Mouse (Mus musculus) skeletal muscle tissue, adult 2 months (tissue): ENCODE results near the gene Ddhd1.

Source experiments
- DNase-seq: peaks from one replicate; pipeline ENCODE4 v3.0.0-alpha.2; 2012; ENCODE audit warnings: low read depth, low spot score

Ddhd1 gene

DNA sequence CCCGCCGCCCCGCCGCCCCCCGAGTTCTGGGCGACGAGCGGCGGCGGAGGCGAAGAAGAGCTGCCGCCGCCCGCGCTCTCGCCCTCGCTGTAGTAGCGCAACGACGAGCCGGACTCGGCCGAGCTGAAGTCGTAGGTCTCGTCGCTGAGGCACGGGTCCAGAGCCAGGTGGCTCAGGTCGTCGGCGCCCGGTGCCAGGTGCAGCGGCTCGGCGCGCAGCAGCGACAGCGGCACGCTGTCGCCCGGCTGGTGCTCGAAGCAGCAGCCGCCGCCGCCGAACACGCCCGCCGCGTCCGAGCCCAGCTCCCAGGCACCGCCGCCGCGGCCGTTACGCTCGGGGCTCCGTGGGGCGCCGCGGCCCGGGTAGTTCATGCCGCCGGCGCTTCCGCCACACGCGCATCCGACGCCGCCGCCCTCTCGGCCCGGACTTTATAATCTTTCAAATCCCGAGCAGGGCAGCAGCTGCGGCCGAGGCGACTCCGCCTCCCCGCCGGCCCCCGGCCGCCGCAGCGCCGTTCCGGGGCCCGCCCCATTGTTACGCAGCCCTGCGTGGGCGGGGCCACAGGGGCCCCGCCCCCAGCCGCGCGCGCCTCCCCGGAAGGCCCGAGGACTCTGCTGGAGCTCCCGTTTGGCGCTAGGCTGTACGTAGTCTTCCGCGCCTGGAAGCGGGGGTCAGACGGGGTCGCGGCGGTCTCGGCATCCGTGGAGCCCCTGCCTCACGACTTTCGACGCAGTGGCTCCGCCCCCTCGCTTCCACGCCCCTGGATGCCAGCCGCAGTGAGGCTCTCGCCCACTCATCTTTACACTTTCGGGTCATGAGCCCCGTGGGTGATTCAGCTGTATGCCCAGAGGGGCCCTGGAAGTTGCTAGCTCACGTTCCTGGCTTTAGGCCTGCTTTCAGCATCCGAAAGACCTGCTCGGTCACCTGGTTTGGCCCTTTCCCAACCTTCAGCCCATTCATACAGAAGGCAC, at the start of gene Ddhd1:
Ddhd1 (minus strand) TSS at position 503 of the 971 bp plus-strand sequence.
- DNase-seq: peak; percentile 78

DNA sequence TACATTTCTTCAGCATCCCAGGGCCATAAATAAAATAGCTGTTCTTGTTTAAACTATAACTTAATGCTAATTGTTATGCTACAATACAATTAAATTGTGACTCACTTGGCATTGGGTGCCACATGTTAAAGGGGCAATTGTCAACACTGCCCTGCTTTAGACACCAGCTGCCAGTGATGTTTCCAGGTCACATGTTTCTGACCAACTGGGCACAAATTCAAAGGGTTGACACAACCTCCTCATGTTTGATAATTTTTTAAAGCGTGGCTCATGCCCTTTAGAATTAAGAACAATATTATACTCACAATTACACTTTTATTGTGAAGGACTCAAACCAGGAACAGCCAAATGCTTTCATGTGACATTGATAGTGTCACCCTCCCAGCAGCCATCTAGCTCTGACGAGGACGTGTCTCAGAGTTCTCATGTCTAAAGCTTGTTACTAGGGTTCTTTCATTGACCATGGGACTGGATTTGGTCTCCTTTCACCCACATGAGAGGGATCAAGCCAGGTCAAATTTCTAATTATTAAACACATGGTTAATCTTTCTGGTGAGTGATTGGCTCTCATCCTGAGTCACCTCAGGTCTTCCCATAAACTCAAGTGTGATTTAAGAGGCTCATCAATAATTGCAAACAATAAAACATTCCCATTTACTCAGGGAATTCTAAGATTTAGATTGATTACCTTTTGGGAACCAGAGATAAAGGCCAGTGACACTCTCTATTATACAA, 49.4 kb upstream of the Ddhd1 start:
- DNase-seq: no peak

DNA sequence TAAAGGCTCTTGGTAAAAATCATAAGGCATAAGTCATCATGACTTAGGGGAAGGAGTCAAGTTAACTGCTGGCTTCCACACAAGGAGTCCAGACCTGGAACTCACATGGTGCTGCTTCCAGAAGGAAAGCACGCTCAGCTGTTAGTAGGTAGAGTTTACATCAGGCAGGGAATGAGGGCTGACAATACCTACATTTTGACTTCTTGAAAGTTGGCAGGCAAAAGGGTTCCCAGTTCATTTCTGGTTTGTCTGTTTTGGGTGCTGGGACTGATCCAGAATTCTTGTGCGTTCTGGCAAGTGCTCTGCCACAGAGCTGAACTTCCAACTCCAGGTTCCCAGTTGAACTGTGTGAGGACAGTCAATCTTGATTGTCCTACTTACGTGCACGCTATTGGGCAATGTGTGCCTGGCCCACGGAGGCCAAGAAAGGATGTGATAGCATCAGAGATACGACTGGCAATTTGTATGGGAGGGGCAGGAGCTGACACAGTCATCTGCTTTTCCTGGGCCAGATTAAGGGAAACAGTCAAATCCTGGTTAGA, 42.2 kb upstream of the Ddhd1 start:
- DNase-seq: peak; percentile 7

DNA sequence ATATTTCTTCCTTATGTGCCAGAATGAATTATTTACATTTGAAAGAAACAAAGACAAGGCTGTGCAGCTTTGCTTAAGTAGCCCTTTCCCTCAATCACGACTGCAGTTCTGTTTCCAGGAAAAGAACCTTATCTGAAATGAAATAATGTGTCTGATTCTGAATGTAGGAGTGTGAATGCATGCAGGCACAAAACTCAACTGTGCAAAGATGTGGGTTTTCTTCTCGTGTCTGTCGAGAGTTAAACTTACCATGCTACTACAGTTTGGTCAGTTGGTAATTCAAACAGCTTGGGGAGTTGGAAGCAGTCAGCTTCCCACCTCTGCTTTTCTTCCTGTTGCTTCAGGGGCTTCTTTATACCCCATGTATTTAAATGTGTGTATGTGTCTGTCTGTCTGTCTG, 40.9 kb upstream of the Ddhd1 start:
- DNase-seq: no peak

DNA sequence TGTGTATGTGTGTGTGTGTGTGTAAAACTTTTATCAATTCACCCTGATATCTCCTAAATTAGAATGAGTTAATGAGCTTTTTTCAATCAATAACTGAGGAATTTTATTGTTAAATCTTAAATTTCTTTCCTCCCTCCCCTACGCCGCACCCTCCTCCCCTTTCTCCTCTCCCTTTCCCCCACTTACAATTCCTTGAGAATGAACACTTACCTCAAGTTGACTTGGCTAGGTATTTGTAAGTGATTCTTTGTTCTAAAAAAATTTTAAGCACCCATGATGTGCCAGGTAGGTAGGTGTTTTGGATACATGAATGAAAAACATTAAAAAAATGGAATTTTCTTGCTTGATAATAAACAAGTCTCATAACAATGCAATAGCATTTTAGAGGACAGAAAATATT, 38.2 kb upstream of the Ddhd1 start:
- no peak for DNase-seq

DNA sequence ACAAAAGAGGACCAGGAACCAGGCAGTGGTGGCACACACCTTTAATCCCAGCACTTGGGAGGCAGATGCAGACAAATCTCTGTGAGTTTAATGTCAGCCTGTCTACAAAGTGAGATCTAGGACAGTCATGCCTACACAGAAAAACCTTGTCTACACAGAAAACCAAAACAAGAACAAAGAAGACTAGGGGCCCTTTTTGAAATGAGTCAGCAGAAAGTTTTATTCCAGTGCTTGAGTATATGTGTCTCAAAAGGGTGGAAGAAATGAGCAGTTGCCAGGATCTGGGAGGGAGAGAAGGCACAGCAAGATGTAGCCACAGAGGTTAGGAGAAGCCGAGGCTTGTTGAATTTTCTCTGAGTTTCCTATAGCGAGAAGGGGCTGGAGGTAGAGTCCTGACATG, 35.9 kb upstream of the Ddhd1 start:
- no peak for DNase-seq

DNA sequence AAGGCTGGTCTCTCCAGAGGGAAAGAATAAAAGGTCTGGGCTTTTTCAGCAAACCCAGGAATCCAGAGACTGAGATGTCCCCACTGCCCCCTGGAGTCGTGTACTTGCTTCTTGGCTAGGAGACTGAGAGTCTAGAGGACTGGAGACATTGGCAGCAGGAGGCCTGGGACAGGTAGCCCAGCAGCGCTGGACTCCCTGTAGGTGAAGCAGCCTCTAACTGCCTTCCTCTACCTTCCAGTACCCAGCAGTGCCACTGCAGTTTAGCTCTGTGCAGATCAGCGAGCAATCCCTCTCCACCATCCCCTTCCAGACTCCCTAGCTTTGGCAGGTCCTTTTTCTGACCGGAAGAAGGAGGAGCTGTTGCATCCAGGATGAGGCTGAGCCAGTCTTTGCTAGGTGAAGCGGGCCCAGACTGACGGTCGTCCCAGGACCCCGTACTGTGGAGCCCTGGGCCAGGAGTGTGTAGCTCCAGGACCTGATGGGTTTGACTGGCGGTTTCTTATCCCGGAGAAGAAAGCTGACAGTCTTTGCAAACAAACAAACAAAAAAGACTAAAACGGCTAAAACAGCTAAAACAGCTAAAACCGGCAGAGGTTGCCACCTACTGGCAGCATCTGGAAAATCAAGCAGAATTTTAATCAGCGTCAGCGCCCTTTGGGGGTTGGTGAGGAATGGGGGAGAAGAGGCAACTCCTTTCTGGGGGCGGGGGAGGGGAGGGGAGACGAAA, 32.7 kb upstream of the Ddhd1 start:
- peak; percentile 18 for DNase-seq

DNA sequence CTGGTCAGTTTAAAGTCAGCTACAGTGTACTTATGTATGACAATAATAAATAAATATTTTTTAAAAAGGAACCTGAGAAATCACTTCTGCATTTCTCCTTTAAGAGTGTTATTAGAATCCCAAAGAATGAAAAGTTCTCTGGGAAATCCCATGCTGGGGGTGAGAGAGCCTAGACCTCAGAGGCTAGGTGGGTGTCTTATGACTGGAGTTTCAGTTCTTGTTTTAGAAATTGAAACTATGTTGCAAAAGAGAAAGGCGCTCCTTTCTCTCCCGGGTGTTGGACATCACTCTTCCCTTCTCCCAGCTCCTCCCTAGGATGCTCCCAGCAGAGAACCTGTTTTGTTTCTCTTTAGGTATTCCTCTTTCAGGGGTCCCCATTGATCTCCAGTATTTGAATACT, 27.4 kb upstream of the Ddhd1 start:
- no peak for DNase-seq

DNA sequence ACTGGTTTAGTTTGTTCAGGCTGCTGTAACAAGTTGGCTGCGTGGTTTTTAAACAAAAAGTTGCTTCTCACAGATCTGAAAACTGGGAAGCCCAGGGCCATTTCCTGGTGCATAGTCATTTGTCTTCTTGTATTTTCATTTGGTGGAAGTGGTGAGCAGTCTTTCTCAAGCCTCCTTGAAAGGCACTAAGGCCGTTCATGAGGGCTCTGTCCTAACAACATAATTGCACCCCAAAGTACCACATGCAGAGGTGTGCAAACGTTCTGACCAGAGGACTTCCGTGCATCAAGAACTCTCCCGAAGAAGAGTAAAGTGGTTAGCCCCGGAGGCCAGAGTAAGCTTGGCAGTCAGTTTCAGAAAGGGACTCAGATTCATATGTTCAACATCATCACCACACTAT, 18.8 kb upstream of the Ddhd1 start:
- DNase-seq: no peak

DNA sequence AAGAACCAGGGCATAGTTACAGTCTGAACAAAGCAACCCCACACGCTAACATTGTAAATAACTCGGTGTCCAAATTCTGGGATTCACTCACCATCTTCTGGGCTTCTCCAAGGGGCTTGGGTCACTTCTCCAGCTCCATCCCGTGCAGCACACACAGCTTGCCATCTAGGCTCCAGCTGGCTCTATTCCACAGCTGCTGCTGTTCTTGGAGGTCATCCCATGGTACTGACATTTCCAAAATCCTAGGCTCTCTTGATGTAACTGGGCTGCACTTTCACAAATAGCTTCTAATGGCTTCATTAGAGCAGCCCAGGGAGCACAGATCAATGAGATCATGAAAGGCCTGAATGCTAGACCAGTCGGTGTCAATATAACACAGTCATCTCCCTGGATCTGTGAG, 10.4 kb upstream of the Ddhd1 start:
- DNase-seq: peak; percentile 70

DNA sequence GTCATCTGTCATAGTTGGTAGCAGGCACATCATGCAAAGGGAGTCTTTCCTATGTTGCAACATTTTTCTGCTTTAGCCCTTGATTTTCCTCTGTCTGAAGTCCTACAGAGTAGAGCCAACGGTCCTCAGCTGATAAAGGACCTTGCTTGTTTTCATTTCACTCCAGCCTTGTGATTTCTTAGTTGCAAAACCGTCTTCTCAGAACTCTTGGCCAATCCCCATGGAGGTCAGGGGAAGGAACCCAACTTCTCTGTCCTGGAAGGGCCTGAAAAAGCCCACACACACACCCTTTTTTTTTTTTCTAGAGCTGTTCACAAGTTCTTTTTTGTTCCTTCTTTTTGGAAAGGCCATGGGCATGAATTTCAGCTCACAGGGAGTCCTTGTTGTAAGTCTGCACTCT, 9.3 kb upstream of the Ddhd1 start:
- DNase-seq: peak; percentile 54

DNA sequence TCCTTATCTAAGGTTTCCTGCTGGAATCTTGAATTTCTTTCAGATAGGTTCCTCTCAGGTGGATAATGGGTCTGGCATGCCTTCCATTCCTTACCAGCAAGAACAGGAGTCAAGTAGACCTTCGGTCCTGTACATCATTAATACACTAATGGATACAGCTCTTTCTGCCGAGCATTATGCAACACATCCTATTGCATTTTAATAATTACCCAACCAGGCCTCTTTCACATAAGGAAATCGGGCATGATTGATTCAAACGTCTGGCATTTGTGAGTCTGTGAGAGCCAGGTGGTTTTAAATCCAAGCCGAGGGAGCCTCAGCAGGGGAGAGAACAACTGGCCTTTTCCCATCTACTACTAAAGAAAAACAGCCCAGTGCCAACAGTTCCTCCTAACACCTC, 3.6 kb upstream of the Ddhd1 start:
- no peak for DNase-seq

DNA sequence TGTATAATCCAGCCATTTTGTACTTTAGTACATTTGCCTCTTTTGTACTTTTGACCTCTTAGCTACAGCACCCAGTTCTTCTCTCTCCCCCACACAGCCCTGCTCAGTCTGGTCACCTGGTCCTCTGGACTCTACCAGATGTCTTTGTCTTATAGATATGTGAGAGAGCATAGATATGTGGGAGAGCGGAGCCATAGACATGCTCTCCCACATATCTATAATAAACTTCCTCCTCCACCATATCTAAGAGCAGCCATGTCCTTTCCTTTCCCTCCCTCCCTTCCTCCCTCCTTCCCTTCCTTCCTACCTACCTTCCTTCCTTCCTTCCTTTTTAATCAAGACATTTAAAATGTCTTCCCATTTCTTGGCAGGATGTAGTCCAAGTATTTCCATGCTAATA, 2.4 kb upstream of the Ddhd1 start:
- DNase-seq: no peak

DNA sequence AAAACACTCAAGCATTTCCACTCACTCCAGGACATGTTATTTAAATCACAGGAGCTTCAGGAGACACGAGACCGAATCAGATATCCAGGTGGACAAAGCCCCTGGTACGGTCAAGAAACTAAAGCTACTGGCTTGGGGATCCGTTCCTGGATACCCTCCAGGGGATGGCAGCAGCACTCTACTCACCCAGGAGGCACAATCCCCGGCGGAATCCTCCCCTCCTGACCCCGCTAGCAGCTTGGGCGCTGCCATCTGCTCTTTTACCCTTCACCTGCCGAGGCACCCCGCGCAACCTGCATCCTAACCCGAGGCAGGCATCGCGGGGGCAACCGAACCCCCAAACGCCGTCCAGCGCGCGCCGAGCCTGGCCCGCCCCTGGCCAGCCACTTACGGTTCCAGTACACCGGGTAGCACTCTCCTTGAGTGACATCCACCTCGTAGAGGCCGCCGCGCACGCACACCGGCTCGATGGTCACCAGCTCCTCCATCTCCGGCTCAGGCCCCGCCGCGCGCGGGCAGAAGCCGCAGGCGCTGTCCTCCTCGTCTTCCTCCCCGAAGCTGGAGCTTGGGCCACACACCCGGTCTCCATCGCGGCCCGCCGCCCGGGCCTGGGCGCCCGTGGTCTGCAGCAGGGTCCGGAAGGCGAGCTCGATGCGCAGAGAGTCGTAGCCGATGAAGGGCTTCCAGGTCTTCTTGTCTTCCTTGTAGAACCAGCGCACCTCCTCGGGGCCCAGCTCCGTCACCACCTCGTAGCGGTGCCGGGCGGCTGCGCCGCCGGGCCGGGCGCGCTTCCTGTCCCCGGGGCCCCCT, 907 bp downstream of the Ddhd1 start:
- DNase-seq: peak; percentile 11

DNA sequence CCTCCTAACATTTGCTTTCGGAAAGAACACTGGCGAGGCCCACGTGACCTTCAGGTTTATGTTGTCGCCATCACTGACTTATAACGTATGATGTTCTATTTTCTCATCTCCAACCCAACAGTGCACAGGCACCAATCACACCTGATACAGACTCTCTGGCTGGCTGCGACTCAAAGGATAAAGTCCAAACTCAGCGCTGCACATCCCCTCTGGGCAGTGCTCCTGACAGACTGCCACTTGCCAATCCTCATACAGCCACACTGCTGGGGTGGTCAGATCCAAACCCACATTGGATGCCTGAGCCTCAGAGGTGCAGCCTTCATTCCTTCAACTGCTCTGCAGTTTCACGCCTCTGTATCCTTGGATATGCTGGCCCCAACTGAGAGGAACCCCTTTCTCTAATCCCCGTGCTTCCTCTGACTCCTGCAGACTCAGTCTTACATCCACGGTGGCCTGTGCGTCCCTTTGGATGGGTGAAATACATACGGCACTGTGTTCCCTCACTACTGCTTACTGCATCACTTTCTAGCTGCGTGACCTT, 3.0 kb downstream of the Ddhd1 start:
- DNase-seq: no peak

DNA sequence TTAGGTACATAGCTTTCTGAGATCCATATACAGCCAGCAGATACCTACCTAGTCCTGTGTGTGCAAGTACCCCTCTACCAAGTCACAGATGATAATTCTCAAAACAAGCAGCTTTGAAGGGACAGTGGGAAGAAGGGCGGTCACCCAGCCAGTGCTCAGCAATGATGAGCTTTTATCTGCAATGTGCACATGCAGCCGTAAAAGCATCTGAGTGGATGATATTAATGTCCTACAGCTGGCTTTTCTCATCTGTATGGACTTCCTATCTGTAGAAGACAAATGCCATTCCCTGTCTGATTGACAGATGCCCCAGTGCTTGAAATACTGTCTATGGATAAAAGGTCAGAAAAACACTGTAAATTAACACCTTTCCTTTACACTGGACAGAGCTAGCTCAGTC, 4.2 kb downstream of the Ddhd1 start:
- no peak for DNase-seq

DNA sequence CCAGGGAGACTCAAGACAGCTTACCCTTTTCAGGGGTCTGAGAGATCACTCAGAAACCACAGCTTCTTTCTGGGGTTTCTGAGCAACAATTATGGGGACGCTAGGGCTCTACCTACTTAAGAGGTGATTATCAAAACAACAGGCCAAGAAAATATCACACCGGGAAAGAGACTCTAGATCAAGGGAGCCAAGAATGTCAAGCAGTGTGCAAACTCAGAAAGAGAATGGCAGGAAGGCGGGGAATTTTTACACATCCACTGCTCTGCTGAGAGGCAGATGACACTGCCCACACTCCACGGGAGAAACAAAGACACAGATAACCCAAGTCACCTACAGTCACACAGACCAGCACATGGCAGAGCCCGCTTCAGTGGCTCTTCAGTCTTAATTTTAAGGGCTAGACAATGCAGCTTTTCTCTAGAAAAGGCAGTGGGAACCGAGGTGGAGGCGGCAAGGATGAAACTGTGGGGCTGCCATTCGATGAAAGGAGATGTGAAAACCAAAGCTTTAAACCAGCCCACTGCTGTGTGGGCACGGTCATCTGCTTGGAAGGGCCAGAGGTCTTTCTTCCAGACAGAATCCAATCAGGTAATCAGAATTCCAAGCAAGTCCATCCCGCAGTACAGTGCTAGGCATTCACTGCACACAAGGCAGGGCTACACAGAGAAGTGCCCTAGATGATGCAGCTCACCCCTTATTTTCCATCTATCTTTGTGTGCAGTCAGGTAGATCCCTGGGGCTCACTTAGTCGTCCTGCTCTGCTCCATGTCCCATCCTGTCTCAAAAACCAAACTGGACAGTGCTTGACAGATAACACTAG, 8.7 kb downstream of the Ddhd1 start:
- no peak for DNase-seq

DNA sequence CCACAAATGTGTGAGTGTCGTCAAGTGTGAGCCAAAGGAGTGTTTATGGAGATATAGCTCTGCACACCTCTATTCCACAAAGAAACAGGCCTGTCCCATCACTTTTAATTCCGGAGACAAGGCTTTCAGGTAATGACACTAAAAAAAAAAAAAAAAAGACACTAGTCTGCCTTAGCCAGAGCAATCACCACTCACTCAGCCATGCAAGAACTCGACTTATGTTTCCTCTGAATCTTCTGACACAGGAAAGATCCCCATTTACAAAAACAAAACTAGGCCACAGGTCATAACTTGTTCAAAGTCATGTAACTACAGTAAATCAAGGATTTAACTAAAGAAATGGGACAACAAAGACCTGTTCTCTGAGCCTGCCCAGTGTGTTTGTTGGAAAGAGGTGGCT, 9.8 kb downstream of the Ddhd1 start:
- no peak for DNase-seq

DNA sequence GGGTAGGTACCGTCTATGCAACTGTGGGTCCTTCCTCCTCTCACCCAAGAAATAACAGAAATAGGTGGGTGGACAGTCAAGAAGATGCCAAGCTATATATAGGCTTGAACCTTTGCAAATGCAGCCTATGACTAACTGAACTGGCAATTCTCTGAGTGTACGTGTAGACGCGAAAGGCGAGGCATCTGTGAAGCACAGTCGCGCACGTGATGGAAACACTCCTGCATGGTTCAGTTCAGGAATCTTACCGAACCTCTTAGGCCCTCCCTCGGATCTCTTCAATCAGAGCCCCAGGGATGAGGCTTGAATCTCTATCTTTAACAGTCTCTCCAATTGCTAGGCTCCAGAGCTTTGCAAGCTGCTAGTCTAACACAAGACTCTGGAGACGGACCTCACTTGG, 10.3 kb downstream of the Ddhd1 start:
- DNase-seq: no peak

DNA sequence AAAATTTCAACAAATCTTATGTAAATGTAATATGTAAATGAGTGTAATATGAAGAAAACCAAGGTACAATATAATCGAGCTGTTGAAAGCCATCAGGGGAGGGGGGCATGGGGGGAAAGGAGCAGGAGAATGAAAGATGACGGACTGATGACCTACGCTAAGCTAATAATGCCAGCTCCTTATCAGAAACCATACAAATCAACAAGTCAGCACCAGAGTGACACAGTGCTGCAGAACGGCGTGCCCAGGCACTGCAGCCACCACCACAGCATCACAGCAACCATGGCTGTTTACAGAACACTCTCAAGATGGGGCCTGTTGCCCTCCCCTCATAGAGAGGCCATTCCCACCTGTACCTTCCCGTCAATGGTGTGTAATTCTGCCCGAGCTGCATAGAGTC, 10.8 kb downstream of the Ddhd1 start:
- DNase-seq: no peak
